Mouse (Mus musculus) neural tube, embryonic 14.5 days (tissue): ENCODE measurements around the gene Ddx21. TPM values are rescaled to one million over a fixed set of nuclear protein-coding genes. Genes with fewer than 3 reads are reported as not detected.
A peak's percentile ranks its signal among the peaks of the same experiment; 100 is the strongest.

Experiments
- ATAC-seq: fragments of 200-750 bp; cut with Nextera tagmentation; 2 replicates; pipeline ENCODE4 v1.8.0; 2017; ENCODE audit warnings: low read depth, mild to moderate bottlenecking, moderate TSS enrichment, moderate library complexity
- H3K27ac ChIP-seq: fragments of 300-500 bp; sonication (generic); 2 replicates; pipeline ENCODE4 v1.5.1; 2014; ENCODE audit warnings: low read depth, mild to moderate bottlenecking, control low read depth, low read length, moderate library complexity, mixed read lengths
- H3K27me3 ChIP-seq: fragments of 300-500 bp; sonication (generic); 2 replicates; pipeline ENCODE4 v1.6.1; 2014; ENCODE audit warnings: low read length; ENCODE audit not compliant: control insufficient read depth, insufficient read depth
- H3K36me3 ChIP-seq: fragments of 300-500 bp; sonication (generic); 2 replicates; pipeline ENCODE4 v1.6.1; 2014; ENCODE audit warnings: low read length, mixed read lengths; ENCODE audit not compliant: control insufficient read depth, insufficient read depth
- H3K4me1 ChIP-seq: fragments of 300-500 bp; sonication (generic); 2 replicates; pipeline ENCODE4 v1.6.1; 2014; ENCODE audit warnings: low read length; ENCODE audit not compliant: control insufficient read depth, insufficient read depth
- H3K4me2 ChIP-seq: fragments of 300-500 bp; sonication (generic); 2 replicates; pipeline ENCODE4 v1.6.1; 2014; ENCODE audit warnings: mild to moderate bottlenecking, low read depth, low read length, control low read depth
- H3K4me3 ChIP-seq: fragments of 300-500 bp; sonication (generic); 2 replicates; pipeline ENCODE4 v1.5.1; 2014; ENCODE audit warnings: low read depth, low read length, control low read depth, mixed read lengths
- H3K9ac ChIP-seq: fragments of 300-500 bp; sonication (generic); replicated peaks from 2 replicates; pipeline ENCODE4 v1.6.1; 2014; ENCODE audit warnings: low read depth, mild to moderate bottlenecking, control low read depth, low read length, mixed read lengths
- H3K9me3 ChIP-seq: fragments of 300-500 bp; sonication (generic); 2 replicates; pipeline ENCODE4 v1.6.1; 2016; ENCODE audit warnings: low read length; ENCODE audit not compliant: control insufficient read depth
- WGBS: fragments of 180-500 bp; shearing (Covaris S2); extraction: QIAGEN DNeasy Blood & Tissue Kit; methylation state at CpG from one replicate; pipeline ENCODE4 v1.1.7; 2014; 5-methylcytosine and 5-hydroxymethylcytosine counted together
- polyA plus RNA-seq: library from polyadenylated mRNA; unstranded; fragments of >200 nt; fragmentation: Nextera tagmentation; extraction: Ambion mirVana; gene quantifications from 2 replicates; pipeline ENCODE4 v1.2.1, GENCODE M21; 2014

Ddx21 gene
- polyA plus RNA-seq, 1 experiment from 2014 or later = 17.9 TPM

GRCm38 (mm10) chr10:62577673-62578337 is 24.3 kb downstream of the Ddx21 start:
- Histone ChIP-seq H3K27ac (peak overlapping the region; percentile 79), H3K36me3 (peaks cover 36% of the 10 kb centered on the region), H3K9ac (peak overlapping the region; percentile 89), H3K27me3 (no peaks in the 10 kb centered on the region), H3K4me2 (peak overlapping the region; percentile 97), H3K4me3 (peak overlapping the region; percentile 89), H3K9me3 (no peaks in the 10 kb centered on the region), H3K4me1 (peaks cover 8% of the 10 kb centered on the region; the same call in 1 of the 2 replicates)
- peak; percentile 78 for ATAC-seq
- 1% methylated on average over 50 of the region's 54 CpGs for WGBS

- H3K4me3 ChIP-seq = no peak overlapping the region
- WGBS = 89% methylated on average over 13 of the region's 13 CpGs
- peaks cover 8% of the 10 kb centered on the region; the same call in 1 of the 2 replicates for H3K4me1 ChIP-seq
- H3K27me3 ChIP-seq = no peaks in the 10 kb centered on the region
- H3K27ac ChIP-seq = no peak overlapping the region
- H3K9ac ChIP-seq = no peak overlapping the region
- ATAC-seq = no peak
- H3K4me2 ChIP-seq = no peak overlapping the region
- H3K36me3 ChIP-seq = peaks cover 31% of the 10 kb centered on the region
- H3K9me3 ChIP-seq = no peaks in the 10 kb centered on the region
Observed at GRCm38 (mm10) chr10:62575001-62575400, 27.1 kb downstream of the Ddx21 start.

- ATAC-seq = no peak
- Histone ChIP-seq H3K36me3 (peaks cover 67% of the 10 kb centered on the region), H3K4me3 (no peak overlapping the region), H3K4me2 (no peak overlapping the region), H3K9me3 (no peaks in the 10 kb centered on the region), H3K4me1 (no peaks in the 10 kb centered on the region), H3K27ac (no peak overlapping the region), H3K9ac (no peak overlapping the region), H3K27me3 (no peaks in the 10 kb centered on the region)
- 94% methylated on average over 7 of the region's 7 CpGs for WGBS
Observed at GRCm38 (mm10) chr10:62570126-62570871, 31.8 kb downstream of the Ddx21 start.

- no peaks in the 10 kb centered on the region for H3K9me3 ChIP-seq
- ATAC-seq = no peak
- H3K27me3 ChIP-seq = no peaks in the 10 kb centered on the region
- H3K4me2 ChIP-seq = no peak overlapping the region
- H3K9ac ChIP-seq = no peak overlapping the region
- 93% methylated on average over 4 of the region's 4 CpGs for WGBS
- peaks cover 66% of the 10 kb centered on the region for H3K36me3 ChIP-seq
- H3K27ac ChIP-seq = no peak overlapping the region
- no peaks in the 10 kb centered on the region for H3K4me1 ChIP-seq
- no peak overlapping the region for H3K4me3 ChIP-seq
Observed at GRCm38 (mm10) chr10:62568861-62569260, 33.2 kb downstream of the Ddx21 start.

- WGBS = 94% methylated on average over 1 of the region's 1 CpGs
- H3K36me3 ChIP-seq = peaks cover 41% of the 10 kb centered on the region
Observed at GRCm38 (mm10) chr10:62557736-62558135, 44.3 kb downstream of the Ddx21 start.

GRCm38 (mm10) chr10:62556558-62556901 is 45.6 kb downstream of the Ddx21 start:
- Histone ChIP-seq H3K27ac (no peak overlapping the region), H3K9me3 (no peaks in the 10 kb centered on the region), H3K4me1 (no peaks in the 10 kb centered on the region), H3K36me3 (peaks cover 33% of the 10 kb centered on the region), H3K9ac (no peak overlapping the region), H3K4me2 (no peak overlapping the region), H3K4me3 (no peak overlapping the region), H3K27me3 (no peaks in the 10 kb centered on the region)
- WGBS = 94% methylated on average over 6 of the region's 6 CpGs
- ATAC-seq = no peak

More at GRCm38 (mm10) chr10:62557736-62558135, 44.3 kb downstream of the Ddx21 start:
- Histone ChIP-seq H3K4me1 (no peaks in the 10 kb centered on the region), H3K9ac (no peak overlapping the region), H3K9me3 (no peaks in the 10 kb centered on the region), H3K27me3 (no peaks in the 10 kb centered on the region), H3K27ac (no peak overlapping the region), H3K4me3 (no peak overlapping the region), H3K4me2 (no peak overlapping the region)
- no peak for ATAC-seq

GRCm38 (mm10) chr10:62555705-62556557 is 46.1 kb downstream of the Ddx21 start:
- Histone ChIP-seq H3K4me1 (no peaks in the 10 kb centered on the region), H3K27ac (no peak overlapping the region), H3K9ac (no peak overlapping the region), H3K9me3 (no peaks in the 10 kb centered on the region), H3K27me3 (no peaks in the 10 kb centered on the region), H3K4me3 (no peak overlapping the region), H3K4me2 (no peak overlapping the region), H3K36me3 (peaks cover 29% of the 10 kb centered on the region)
- ATAC-seq = no peak
- 77% methylated on average over 11 of the region's 11 CpGs for WGBS

GRCm38 (mm10) chr10:62553611-62554091 is 48.4 kb downstream of the Ddx21 start:
- Histone ChIP-seq H3K4me1 (no peaks in the 10 kb centered on the region), H3K27ac (no peak overlapping the region), H3K4me2 (no peak overlapping the region), H3K9ac (no peak overlapping the region), H3K27me3 (no peaks in the 10 kb centered on the region), H3K9me3 (no peaks in the 10 kb centered on the region), H3K36me3 (peaks cover 10% of the 10 kb centered on the region), H3K4me3 (no peak overlapping the region)
- 89% methylated on average over 12 of the region's 12 CpGs for WGBS
- ATAC-seq = no peak
